Mouse (Mus musculus) lung, adult 2 months (tissue): ENCODE measurements around the gene Grb2.

Experiments
- CTCF ChIP-seq: fragments of 200-500 bp; IDR thresholded peaks from 2 replicates; pipeline ENCODE4 v1.5.1; 2011; ENCODE audit warnings: mild to moderate bottlenecking, low read length, control low read depth; ENCODE audit not compliant: insufficient read depth
- POLR2A ChIP-seq: fragments of 200-500 bp; IDR thresholded peaks from 2 replicates; pipeline ENCODE4 v1.6.1; 2011; ENCODE audit warnings: low read depth, mild to moderate bottlenecking, control low read depth, low read length, borderline replicate concordance; ENCODE audit errors: extremely low read depth

GRCm38 (mm10) chr11:115670451-115671050, 37.8 kb downstream of the Grb2 start:
- TF ChIP-seq POLR2A (no peak), CTCF (no peak)
